ENCODE assay signal across 9 mouse cellular contexts in the genomic region with DNA sequence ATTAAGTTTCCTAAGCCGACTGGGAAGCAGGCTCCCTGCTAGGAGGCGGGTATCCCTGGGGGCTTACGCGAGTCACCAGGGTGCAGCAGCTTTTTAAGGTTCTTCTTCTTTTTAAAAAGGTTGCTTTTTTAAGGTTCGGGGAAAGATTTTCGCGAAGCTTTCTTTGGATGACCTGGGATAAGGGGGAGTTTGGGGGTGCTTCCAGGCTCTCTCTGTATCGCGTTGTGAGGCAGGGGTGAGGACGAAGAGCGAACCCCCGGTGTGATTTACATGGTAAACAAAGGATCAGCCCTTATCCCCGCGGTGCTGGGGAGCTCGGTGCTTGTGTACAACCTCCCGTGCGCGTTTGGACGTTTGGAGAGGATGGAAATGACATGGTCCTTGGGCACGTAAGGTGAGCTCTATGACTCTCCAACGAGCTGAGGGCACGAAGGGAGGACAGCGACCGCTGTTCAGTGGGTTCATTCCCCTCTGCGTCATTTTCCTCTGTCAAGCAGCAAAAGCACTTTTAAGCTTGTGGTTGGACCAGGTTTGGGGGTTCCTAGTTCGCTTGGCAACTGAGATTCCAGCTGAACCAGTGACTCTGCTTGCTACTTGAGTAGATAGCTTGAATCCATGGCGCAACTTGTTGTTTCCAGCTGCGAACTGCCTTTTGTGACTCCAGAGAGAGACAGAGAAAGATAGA. TPM values are rescaled to one million over a fixed set of nuclear protein-coding genes. Genes with fewer than 3 reads are reported as not detected.
DNase-seq lines count a peak whose midpoint lies in the region; ATAC-seq lines count a peak whose summit lies in the region.
"Had no signal": no experiment of that assay in that cellular context is flagged by ENCODE, and none has a peak within 500 bp of the region (broad histone marks: within the 10 kb centered on the region; RNA-seq: fewer than 3 reads in every experiment).

No protein-coding gene starts in this region.

- H3K27me3 ChIP-seq in heart, embryonic 14.5 days (ENCODE audit: control insufficient read depth, insufficient read depth, low read length): peaks cover 30% of the 10 kb centered on the region
- peaks cover 33% of the 10 kb centered on the region for H3K27me3 ChIP-seq in limb, embryonic 15.5 days
- H3K27me3 ChIP-seq: CH12.LX had no signal

- ATAC-seq in heart, embryonic 14.5 days (ENCODE audit: insufficient number of reproducible peaks, insufficient read depth, low FRiP score, low read depth): no peak
- ATAC-seq in frontal cortex, adult (ENCODE audit: low TSS enrichment): peak; percentile 4; the same call in 1 of the 2 replicates
- ATAC-seq in limb, embryonic 15.5 days (ENCODE audit: insufficient number of reproducible peaks, low FRiP score, low TSS enrichment, low read depth): no peak
- no peak for ATAC-seq in inflammation-experienced regulatory T-cells, adult 6 months

- no peak overlapping the region for H3K27ac ChIP-seq in heart, embryonic 14.5 days (replicated peaks in 1 of 2; ENCODE audit: control insufficient read depth in 1 of 2, insufficient read depth in 1 of 2, low read depth in 2 of 2, low read length in 2 of 2)
- H3K27ac ChIP-seq in limb, embryonic 15.5 days: no peak overlapping the region

- H3K4me3 ChIP-seq in heart, embryonic 14.5 days (ENCODE audit: control insufficient read depth in 1 of 2, insufficient read depth in 1 of 2, low read depth in 1 of 2, low read length in 2 of 2): peak overlapping the region; percentile 42 to 47
- peak overlapping the region; percentile 46 for H3K4me3 ChIP-seq in limb, embryonic 15.5 days

- no peak for DNase-seq in heart, adult 18-20 months
- peak; percentile 7 for DNase-seq in ZHBTc4 (ENCODE audit: low read depth, low spot score)
- DNase-seq in right cerebral cortex, postnatal 25 days: peak; percentile 29
- no peak for DNase-seq in gastrocnemius, postnatal 4 days (ENCODE audit: low spot score in 2 of 2)

- H3K9me3 ChIP-seq in heart, embryonic 14.5 days (ENCODE audit: control insufficient read depth, low read length): no peaks in the 10 kb centered on the region
- H3K9me3 ChIP-seq in limb, embryonic 15.5 days: no peaks in the 10 kb centered on the region

- H3K4me1 ChIP-seq in heart, embryonic 14.5 days (ENCODE audit: control insufficient read depth in 2 of 2, insufficient read depth in 2 of 2, low read length in 2 of 2): peaks cover 11 to 13% of the 10 kb centered on the region in 2 experiments; a peak in 3 of 4 replicates
- H3K4me1 ChIP-seq in limb, embryonic 15.5 days: peaks cover 20% of the 10 kb centered on the region

- H3K36me3 ChIP-seq in heart, embryonic 14.5 days (ENCODE audit: control insufficient read depth, insufficient read depth, low read length): no peaks in the 10 kb centered on the region
- no peaks in the 10 kb centered on the region for H3K36me3 ChIP-seq in limb, embryonic 15.5 days

- under 1% methylated on average over 28 of the region's 28 CpGs for WGBS in heart, embryonic 14.5 days
- under 1% methylated on average over 28 of the region's 28 CpGs for WGBS in limb, embryonic 15.5 days

- H3K9ac ChIP-seq in heart, embryonic 14.5 days (ENCODE audit: low read length): peak overlapping the region; percentile 35; the same call in 1 of the 2 replicates
- peak overlapping the region; percentile 21; the same call in 1 of the 2 replicates for H3K9ac ChIP-seq in limb, embryonic 15.5 days

- peak overlapping the region; percentile 86 for H3K4me2 ChIP-seq in heart, embryonic 14.5 days (ENCODE audit: low read length)
- H3K4me2 ChIP-seq in limb, embryonic 15.5 days: peak overlapping the region; percentile 95

RNA-seq across cellular contexts. Expression of a gene that starts 0.6 kb away (rescaled TPM):
- polyA plus RNA-seq in heart, embryonic 14.5 days (2014; fragmentation: Nextera tagmentation; extraction: Ambion mirVana): 0.12 and 0.38 TPM in 2 replicates
- total RNA-seq in heart, adult 18-20 months (2021): under 1 TPM in 1 of 2 experiments, not detected in 1; 0.08 TPM
- polyA plus RNA-seq in limb, embryonic 15.5 days (2015; fragmentation: Nextera tagmentation; extraction: Ambion mirVana): 0.90 and 1.1 TPM in 2 replicates
- under 1 TPM; 0.20 to 0.34 TPM for total RNA-seq in gastrocnemius, postnatal 4 days (2021)
- under 1 TPM in 1 of 3 experiments, not detected in 2; 0.20 TPM for polyA plus RNA-seq in inflammation-experienced regulatory T-cells, adult 6 months (2017; shearing (Covaris generic))
- total RNA-seq: CH12.LX had no signal

Comparison
In these comparisons a context has a peak if more than half of its experiments do, and no peak if none do; other contexts are left out.
1. DNase-seq: peak in ZHBTc4 (single experiment) and right cerebral cortex, postnatal 25 days (single experiment); none in heart, adult 18-20 months (0 of 2) and gastrocnemius, postnatal 4 days (0 of 2).